Mouse (Mus musculus): ENCODE data around the gene Nuf2.

GRCm38 (mm10) chr1:169540415-169540814 lies 9.2 kb upstream of the Nuf2 start:
- TF ChIP-seq CTCF (IDR thresholded peaks at IDR 0.05; ENCODE audit: control insufficient read depth, insufficient read depth, insufficient read length) (no peak), CEBPB (IDR thresholded peaks at IDR 0.05; ENCODE audit: low read depth) (no peak), USF1 (IDR thresholded peaks at IDR 0.05; ENCODE audit: low read depth) (no peak)

Measured in C2C12 (cell line).